Mouse (Mus musculus): ENCODE measurements around the gene Polr1b. TPM values are rescaled to one million over a fixed set of nuclear protein-coding genes. Genes with fewer than 3 reads are reported as not detected.

Gene Polr1b
- total and polyA plus RNA-seq, 2 experiments: 7.7 to 15.7 TPM

DNA sequence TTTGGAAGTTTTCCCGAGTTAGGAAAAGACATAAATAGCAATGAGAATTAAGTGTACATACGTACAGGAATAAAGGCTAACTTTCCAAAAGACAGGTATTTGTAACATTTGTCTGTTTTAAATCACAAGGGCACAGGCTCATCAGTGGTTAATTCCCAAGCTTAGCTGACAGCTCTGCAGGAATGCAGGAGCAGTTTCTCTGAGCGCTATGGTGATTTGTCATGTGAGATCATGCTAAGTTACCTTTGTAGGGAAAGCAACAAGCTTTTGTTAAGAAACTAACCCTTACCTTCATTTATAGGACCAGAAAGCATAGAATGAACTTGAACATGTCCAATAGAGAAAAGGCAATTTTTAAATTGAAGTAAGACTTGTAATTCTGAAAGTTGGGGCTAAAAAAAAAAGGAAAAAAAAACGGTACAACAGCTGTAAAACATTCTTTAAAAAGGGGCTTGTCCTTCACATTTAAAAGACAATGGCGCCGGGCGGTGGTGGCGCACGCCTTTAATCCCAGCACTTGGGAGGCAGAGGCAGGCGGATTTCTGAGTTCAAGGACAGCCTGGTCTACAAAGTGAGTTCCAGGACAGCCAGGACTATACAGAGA is 39.2 kb upstream of the Polr1b start:
- no peak overlapping the region for H3K9ac ChIP-seq (ENCODE audit: low read depth, low read length)
- 81% methylated on average over 10 of the region's 10 CpGs for WGBS
- no peaks in the 10 kb centered on the region for H3K27me3 ChIP-seq (ENCODE audit: control insufficient read depth, insufficient read depth, low read length)
- no peaks in the 10 kb centered on the region for H3K79me2 ChIP-seq (ENCODE audit: control insufficient read depth, insufficient read depth, low read length)
- H3K4me3 ChIP-seq (ENCODE audit: insufficient read depth, low read depth, low read length): no peak overlapping the region
- no peak for TF ChIP-seq POLR2A (IDR thresholded peaks at IDR 0.05; ENCODE audit: extremely low read depth, insufficient read depth, low read length)
- no peak for TF ChIP-seq CTCF (IDR thresholded peaks at IDR 0.05; ENCODE audit: low read depth, low read length)
- DNase-seq (ENCODE audit: extremely low read depth, low read depth, low spot score): no peak
- H3K36me3 ChIP-seq (ENCODE audit: control insufficient read depth, insufficient read depth, low read length): no peaks in the 10 kb centered on the region
- no peak overlapping the region for H3K27ac ChIP-seq (replicated peaks; ENCODE audit: insufficient read depth, low read depth, low read length)
- H3K4me1 ChIP-seq (ENCODE audit: control insufficient read depth, insufficient read depth, low read length): 0 out of 2 replicates have a peak, but pooled peaks cover 1% of the 10 kb centered on the region

- Histone ChIP-seq H3K79me2 (ENCODE audit: control insufficient read depth, insufficient read depth, low read length) (no peaks in the 10 kb centered on the region; the same call in 1 of the 2 replicates), H3K4me1 (ENCODE audit: control insufficient read depth, insufficient read depth, low read length) (peaks cover 6% of the 10 kb centered on the region; the same call in 1 of the 2 replicates), H3K4me3 (ENCODE audit: insufficient read depth, low read depth, low read length) (peak within 1 kb of the TSS; percentile 91), H3K27ac (replicated peaks; ENCODE audit: insufficient read depth, low read depth, low read length) (peak within 1 kb of the TSS; percentile 57), H3K27me3 (ENCODE audit: control insufficient read depth, insufficient read depth, low read length) (no peaks in the 10 kb centered on the region), H3K36me3 (ENCODE audit: control insufficient read depth, insufficient read depth, low read length) (no peaks in the 10 kb centered on the region), H3K9ac (ENCODE audit: low read depth, low read length) (peak within 1 kb of the TSS; percentile 94)
- WGBS: 2% methylated on average over 62 of the region's 62 CpGs
- TF ChIP-seq POLR2A (IDR thresholded peaks at IDR 0.05; ENCODE audit: extremely low read depth, insufficient read depth, low read length) (0 out of 2 replicates have a peak, but pooled peaks have one; percentile 41), CTCF (IDR thresholded peaks at IDR 0.05; ENCODE audit: low read depth, low read length) (no peak)
- peak; percentile 62 for DNase-seq (ENCODE audit: extremely low read depth, low read depth, low spot score)
These were observed 35.1 kb upstream of the Polr1b start, which contains the start of gene Ttl for GRCm38 (mm10) chr2:129065437-129066282. TSS of gene Ttl (plus strand) at chr2:129065942.

- DNase-seq (ENCODE audit: extremely low read depth, low read depth, low spot score): peak; percentile 34
- H3K27ac ChIP-seq (replicated peaks; ENCODE audit: insufficient read depth, low read depth, low read length): peak overlapping the region; percentile 56
- H3K79me2 ChIP-seq (ENCODE audit: control insufficient read depth, insufficient read depth, low read length): no peaks in the 10 kb centered on the region; the same call in 1 of the 2 replicates
- no peaks in the 10 kb centered on the region for H3K36me3 ChIP-seq (ENCODE audit: control insufficient read depth, insufficient read depth, low read length)
- under 1% methylated on average over 20 of the region's 20 CpGs for whole genome bisulfite sequencing
- H3K4me3 ChIP-seq (ENCODE audit: insufficient read depth, low read depth, low read length): peak overlapping the region; percentile 91
- peaks cover 6% of the 10 kb centered on the region; the same call in 1 of the 2 replicates for H3K4me1 ChIP-seq (ENCODE audit: control insufficient read depth, insufficient read depth, low read length)
- no peaks in the 10 kb centered on the region for H3K27me3 ChIP-seq (ENCODE audit: control insufficient read depth, insufficient read depth, low read length)
- no peak for TF ChIP-seq CTCF (IDR thresholded peaks at IDR 0.05; ENCODE audit: low read depth, low read length)
- TF ChIP-seq POLR2A (IDR thresholded peaks at IDR 0.05; ENCODE audit: extremely low read depth, insufficient read depth, low read length): no peak
- peak overlapping the region; percentile 87 for H3K9ac ChIP-seq (ENCODE audit: low read depth, low read length)
These were observed 34.5 kb upstream of the Polr1b start for GRCm38 (mm10) chr2:129066326-129066725.

- DNase-seq (ENCODE audit: extremely low read depth, low read depth, low spot score): no peak
- Histone ChIP-seq H3K4me1 (ENCODE audit: control insufficient read depth, insufficient read depth, low read length) (peaks cover 6% of the 10 kb centered on the region; the same call in 1 of the 2 replicates), H3K27me3 (ENCODE audit: control insufficient read depth, insufficient read depth, low read length) (no peaks in the 10 kb centered on the region), H3K36me3 (ENCODE audit: control insufficient read depth, insufficient read depth, low read length) (no peaks in the 10 kb centered on the region), H3K4me3 (ENCODE audit: insufficient read depth, low read depth, low read length) (no peak overlapping the region), H3K27ac (replicated peaks; ENCODE audit: insufficient read depth, low read depth, low read length) (no peak overlapping the region), H3K79me2 (ENCODE audit: control insufficient read depth, insufficient read depth, low read length) (no peaks in the 10 kb centered on the region; the same call in 1 of the 2 replicates), H3K9ac (ENCODE audit: low read depth, low read length) (no peak overlapping the region)
- 93% methylated on average over 3 of the region's 3 CpGs for WGBS
- TF ChIP-seq CTCF (IDR thresholded peaks at IDR 0.05; ENCODE audit: low read depth, low read length) (no peak), POLR2A (IDR thresholded peaks at IDR 0.05; ENCODE audit: extremely low read depth, insufficient read depth, low read length) (no peak)
These were observed 30.5 kb upstream of the Polr1b start for GRCm38 (mm10) chr2:129070296-129070695.

- H3K27me3 ChIP-seq (ENCODE audit: control insufficient read depth, insufficient read depth, low read length): no peaks in the 10 kb centered on the region
- 92% methylated on average over 3 of the region's 3 CpGs for WGBS
- no peak for DNase-seq (ENCODE audit: extremely low read depth, low read depth, low spot score)
- peak; percentile 61 for TF ChIP-seq CTCF (IDR thresholded peaks at IDR 0.05; ENCODE audit: low read depth, low read length)
- TF ChIP-seq POLR2A (IDR thresholded peaks at IDR 0.05; ENCODE audit: extremely low read depth, insufficient read depth, low read length): no peak
- H3K36me3 ChIP-seq (ENCODE audit: control insufficient read depth, insufficient read depth, low read length): peaks cover 5% of the 10 kb centered on the region
- H3K9ac ChIP-seq (ENCODE audit: low read depth, low read length): no peak overlapping the region
- H3K4me3 ChIP-seq (ENCODE audit: insufficient read depth, low read depth, low read length): no peak overlapping the region
- no peak overlapping the region for H3K27ac ChIP-seq (replicated peaks; ENCODE audit: insufficient read depth, low read depth, low read length)
- H3K4me1 ChIP-seq (ENCODE audit: control insufficient read depth, insufficient read depth, low read length): no peaks in the 10 kb centered on the region
- H3K79me2 ChIP-seq (ENCODE audit: control insufficient read depth, insufficient read depth, low read length): no peaks in the 10 kb centered on the region
These were observed 22.5 kb upstream of the Polr1b start for GRCm38 (mm10) chr2:129078313-129078712.
